Mouse (Mus musculus) limb, embryonic 14.5 days (tissue): ENCODE measurements around the gene Slc18a2. TPM values are rescaled to one million over a fixed set of nuclear protein-coding genes. Genes with fewer than 3 reads are reported as not detected.
A peak's percentile ranks its signal among the peaks of the same experiment; 100 is the strongest.

Experiments
- ATAC-seq: fragments of 200-750 bp; cut with Nextera tagmentation; 2 replicates; pipeline ENCODE4 v1.8.0; 2017; ENCODE audit warnings: low read depth, moderate number of reproducible peaks, moderate TSS enrichment; ENCODE audit not compliant: low FRiP score
- DNase-seq: peaks from one replicate; pipeline ENCODE4 v3.0.0-alpha.2; 2015; ENCODE audit warnings: low spot score
- H3K27ac ChIP-seq: fragments of 300-500 bp; sonication (generic); replicated peaks from 2 replicates; pipeline ENCODE4 v1.5.1; 2014; ENCODE audit warnings: low read depth, mild to moderate bottlenecking, low read length, moderate library complexity, mixed read lengths
- H3K27me3 ChIP-seq: fragments of 300-500 bp; sonication (generic); 2 replicates; pipeline ENCODE4 v1.6.1; 2014; ENCODE audit warnings: low read length, mixed read lengths; ENCODE audit not compliant: control insufficient read depth, insufficient read depth
- H3K36me3 ChIP-seq: fragments of 300-500 bp; sonication (generic); 2 replicates; pipeline ENCODE4 v1.6.1; 2014; ENCODE audit warnings: mild to moderate bottlenecking, low read length, moderate library complexity, mixed read lengths; ENCODE audit not compliant: control insufficient read depth, insufficient read depth
- H3K4me1 ChIP-seq: fragments of 300-500 bp; sonication (generic); 2 replicates; pipeline ENCODE4 v1.6.1; 2014; ENCODE audit warnings: antibody characterized with exemption, low read length, mixed read lengths; ENCODE audit not compliant: control insufficient read depth, insufficient read depth
- H3K4me2 ChIP-seq: fragments of 300-500 bp; sonication (generic); replicated peaks from 2 replicates; pipeline ENCODE4 v1.6.1; 2014; ENCODE audit warnings: low read depth, mild to moderate bottlenecking, low read length, moderate library complexity; ENCODE audit not compliant: severe bottlenecking
- H3K4me3 ChIP-seq: fragments of 300-500 bp; sonication (generic); replicated peaks from 2 replicates; pipeline ENCODE4 v1.5.1; 2014; ENCODE audit warnings: low read length
- H3K9ac ChIP-seq: fragments of 300-500 bp; sonication (generic); 2 replicates; pipeline ENCODE4 v1.6.1; 2014; ENCODE audit warnings: mild to moderate bottlenecking, low read depth, low read length, moderate library complexity; ENCODE audit not compliant: severe bottlenecking
- H3K9me3 ChIP-seq: fragments of 300-500 bp; sonication (generic); 2 replicates; pipeline ENCODE4 v1.6.1; 2016; ENCODE audit warnings: low read length; ENCODE audit not compliant: control insufficient read depth
- POLR2A ChIP-seq: fragments of 200-500 bp; IDR thresholded peaks from 2 replicates; pipeline ENCODE4 v1.8.0; 2012; ENCODE audit warnings: inconsistent platforms, mild to moderate bottlenecking, moderate library complexity, borderline replicate concordance; ENCODE audit not compliant: insufficient read depth, insufficient read length; ENCODE audit errors: extremely low read depth
- WGBS: fragments of 180-500 bp; shearing (Covaris S2); extraction: QIAGEN DNeasy Blood & Tissue Kit; methylation state at CpG from one replicate; pipeline ENCODE4 v1.1.7; 2014; 5-methylcytosine and 5-hydroxymethylcytosine counted together
- polyA plus RNA-seq, 2 experiments: library from polyadenylated mRNA; depleted of rRNA in 1 of 2; stranded (reverse) in 1 of 2; unstranded in 1 of 2; fragments of >200 nt; fragmentation: Nextera tagmentation in 1 of 2; extraction: Ambion mirVana in 1 of 2; gene quantifications; 2 replicates each; pipeline versions ENCODE4 v1.2.1 to v1.2.3; 2012 to 2014

The Slc18a2 gene
- polyA plus RNA-seq, 2 experiments: 2.6 to 8.2 TPM

GRCm38 (mm10) chr19:59273190-59273589, 12.5 kb downstream of the Slc18a2 start:
- Histone ChIP-seq H3K9ac (no peak overlapping the region), H3K4me3 (no peak overlapping the region), H3K36me3 (no peaks in the 10 kb centered on the region), H3K4me2 (no peak overlapping the region), H3K27me3 (no peaks in the 10 kb centered on the region), H3K27ac (no peak overlapping the region), H3K4me1 (no peaks in the 10 kb centered on the region), H3K9me3 (no peaks in the 10 kb centered on the region)
- WGBS: 88% methylated on average over 7 of the region's 7 CpGs
- ATAC-seq: no peak
- no peak for DNase-seq
- TF ChIP-seq POLR2A: no peak

DNA sequence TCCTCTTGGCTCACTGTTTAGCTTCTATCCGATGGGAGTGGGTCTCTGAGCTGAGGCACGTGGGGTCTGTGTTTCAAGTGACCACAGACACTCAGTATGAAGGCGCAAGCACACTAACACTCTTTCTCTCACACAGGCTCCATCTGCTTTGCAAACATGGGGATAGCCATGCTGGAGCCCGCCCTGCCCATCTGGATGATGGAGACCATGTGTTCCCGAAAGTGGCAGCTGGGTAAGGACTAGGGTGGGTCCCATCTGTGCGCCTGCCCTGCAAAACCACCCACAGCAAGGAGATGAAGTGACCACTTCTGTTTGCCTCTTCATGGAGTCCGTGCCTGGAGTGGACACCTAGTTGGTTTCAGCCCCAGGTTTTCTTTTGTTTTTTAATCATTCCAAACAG, 15.7 kb downstream of the Slc18a2 start:
- no peak for ATAC-seq
- Histone ChIP-seq H3K36me3 (no peaks in the 10 kb centered on the region), H3K4me3 (no peak overlapping the region), H3K4me1 (no peaks in the 10 kb centered on the region), H3K9ac (no peak overlapping the region), H3K27ac (no peak overlapping the region), H3K9me3 (no peaks in the 10 kb centered on the region), H3K27me3 (no peaks in the 10 kb centered on the region), H3K4me2 (no peak overlapping the region)
- no peak for DNase-seq
- WGBS: 75% methylated on average over 7 of the region's 7 CpGs
- no peak for TF ChIP-seq POLR2A

- H3K4me3 ChIP-seq: no peak overlapping the region
- DNase-seq: no peak
- H3K9ac ChIP-seq: no peak overlapping the region
These were observed 20.1 kb downstream of the Slc18a2 start for GRCm38 (mm10) chr19:59280841-59281240.

GRCm38 (mm10) chr19:59282001-59282400, 21.3 kb downstream of the Slc18a2 start:
- Histone ChIP-seq H3K36me3 (no peaks in the 10 kb centered on the region), H3K4me1 (no peaks in the 10 kb centered on the region), H3K9ac (no peak overlapping the region), H3K27ac (no peak overlapping the region), H3K4me2 (no peak overlapping the region), H3K27me3 (no peaks in the 10 kb centered on the region), H3K9me3 (no peaks in the 10 kb centered on the region), H3K4me3 (no peak overlapping the region)
- no peak for TF ChIP-seq POLR2A
- DNase-seq (no peak), ATAC-seq (no peak)
- 86% methylated on average over 3 of the region's 3 CpGs for WGBS

More at GRCm38 (mm10) chr19:59280841-59281240, 20.1 kb downstream of the Slc18a2 start:
- no peak for TF ChIP-seq POLR2A
- Histone ChIP-seq H3K4me1 (no peaks in the 10 kb centered on the region), H3K36me3 (no peaks in the 10 kb centered on the region), H3K4me2 (no peak overlapping the region), H3K27me3 (no peaks in the 10 kb centered on the region), H3K9me3 (no peaks in the 10 kb centered on the region), H3K27ac (0 out of 2 replicates have a peak overlapping the region, but pooled peaks have one; percentile 19)
- ATAC-seq: no peak

DNA sequence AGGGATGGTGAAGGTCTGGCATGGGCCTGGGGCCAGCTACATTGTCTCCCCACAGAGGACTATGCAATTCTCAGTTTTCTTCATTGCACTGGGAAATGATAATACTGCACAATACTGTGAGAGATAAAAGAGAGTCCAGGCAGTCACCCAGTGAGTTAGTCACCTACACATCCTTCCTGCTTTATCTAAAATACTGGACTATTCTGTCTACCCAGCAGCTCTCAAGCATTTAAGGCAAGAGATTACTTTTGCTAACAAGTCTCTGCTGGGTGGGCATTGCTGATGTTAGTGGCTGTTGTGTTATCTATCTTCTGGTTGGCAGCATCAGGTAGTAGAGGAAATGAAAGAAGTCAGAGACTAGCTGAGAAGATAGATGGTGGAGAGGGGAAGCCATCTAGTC, 28.3 kb downstream of the Slc18a2 start:
- H3K36me3 ChIP-seq: no peaks in the 10 kb centered on the region
- no peak for DNase-seq
- H3K27ac ChIP-seq: no peak overlapping the region
- TF ChIP-seq POLR2A: no peak
- no peaks in the 10 kb centered on the region for H3K9me3 ChIP-seq
- H3K4me1 ChIP-seq: no peaks in the 10 kb centered on the region
- no peak overlapping the region for H3K4me3 ChIP-seq
- H3K9ac ChIP-seq: no peak overlapping the region
- H3K4me2 ChIP-seq: no peak overlapping the region
- ATAC-seq: no peak
- H3K27me3 ChIP-seq: no peaks in the 10 kb centered on the region

DNA sequence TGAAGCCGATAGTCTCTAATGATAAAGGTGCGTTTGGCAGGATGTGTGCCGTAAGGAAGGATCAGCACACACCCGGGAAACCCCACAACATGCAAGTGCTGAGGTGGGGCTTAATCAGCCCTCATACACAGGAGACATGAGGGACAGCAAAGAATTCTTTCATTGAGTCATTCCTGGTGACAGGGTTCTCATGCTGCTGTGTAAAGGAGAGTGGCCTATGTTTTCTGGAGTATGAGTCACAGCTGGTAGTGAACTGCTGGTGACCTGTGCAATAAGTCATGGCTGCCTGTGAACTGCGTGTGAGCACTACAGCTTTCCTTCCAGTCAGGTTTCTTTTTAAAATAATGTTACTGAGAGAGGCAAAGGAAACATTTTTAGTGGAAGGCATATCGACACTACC, 29.1 kb downstream of the Slc18a2 start:
- no peaks in the 10 kb centered on the region for H3K27me3 ChIP-seq
- no peak overlapping the region for H3K4me3 ChIP-seq
- H3K36me3 ChIP-seq: no peaks in the 10 kb centered on the region
- ATAC-seq: no peak
- H3K4me1 ChIP-seq: no peaks in the 10 kb centered on the region
- DNase-seq: no peak
- H3K9ac ChIP-seq: no peak overlapping the region
- 88% methylated on average over 6 of the region's 6 CpGs for WGBS
- H3K4me2 ChIP-seq: no peak overlapping the region
- TF ChIP-seq POLR2A: no peak
- H3K27ac ChIP-seq: no peak overlapping the region
- H3K9me3 ChIP-seq: no peaks in the 10 kb centered on the region
